Mouse (Mus musculus) CD8-positive naive resting alpha-beta T cell, adult 2 months (primary cell): ENCODE measurements around the gene 3110082I17Rik.
"Not testable (repeated sequence)": the region's sequence is repeated elsewhere in the genome, so short reads cannot be mapped to it uniquely, and the experiment has no call there.

Experiments used
- DNase-seq, 2 experiments: peaks; one replicate each; pipeline ENCODE4 v3.0.0; 2022; ENCODE audit warnings: low read depth in 2 of 2, low spot score in 2 of 2

Gene 3110082I17Rik

DNA sequence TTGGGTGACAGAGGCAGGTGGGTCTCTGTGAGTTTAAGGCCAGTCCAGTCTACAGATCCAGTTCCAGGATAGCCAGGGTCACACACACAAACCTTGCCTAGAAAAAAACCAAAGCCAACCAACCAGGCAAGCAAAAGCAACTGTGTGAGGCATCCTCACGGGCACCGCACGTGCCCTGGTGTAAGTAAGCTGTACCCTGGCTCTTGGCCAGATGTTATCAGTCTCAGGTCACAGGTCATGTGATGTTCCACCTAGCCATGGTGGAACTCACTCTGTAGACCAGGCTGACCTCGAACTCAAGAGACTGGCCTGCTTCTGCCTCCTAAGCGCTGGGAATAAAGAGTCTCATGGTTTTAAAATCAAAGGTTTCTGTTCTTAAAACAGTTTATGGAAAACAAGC, 101.1 kb downstream of the 3110082I17Rik start:
- DNase-seq, result no peak

DNA sequence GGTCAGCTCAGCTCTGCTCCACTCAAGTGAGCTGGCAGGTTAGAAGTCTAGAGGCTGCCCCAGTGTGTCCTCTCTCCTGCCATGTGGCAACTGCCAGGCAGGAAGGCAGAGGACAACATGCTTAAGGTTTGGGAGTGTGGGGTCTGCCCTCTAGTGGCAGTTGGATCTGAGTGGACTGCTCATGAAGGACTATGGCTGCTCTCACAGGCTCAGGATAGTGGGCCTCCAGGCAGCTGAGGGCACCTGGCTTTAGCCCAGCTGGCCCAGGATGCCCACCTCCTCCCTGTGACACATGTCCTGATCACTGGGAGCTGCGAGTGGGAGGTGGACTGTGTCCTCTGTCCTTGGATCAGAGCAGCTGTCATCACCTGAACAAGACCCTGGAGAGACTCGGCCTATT, 101.7 kb downstream of the 3110082I17Rik start:
- DNase-seq, result peak in 1 of 2 experiments; percentile 33

DNA sequence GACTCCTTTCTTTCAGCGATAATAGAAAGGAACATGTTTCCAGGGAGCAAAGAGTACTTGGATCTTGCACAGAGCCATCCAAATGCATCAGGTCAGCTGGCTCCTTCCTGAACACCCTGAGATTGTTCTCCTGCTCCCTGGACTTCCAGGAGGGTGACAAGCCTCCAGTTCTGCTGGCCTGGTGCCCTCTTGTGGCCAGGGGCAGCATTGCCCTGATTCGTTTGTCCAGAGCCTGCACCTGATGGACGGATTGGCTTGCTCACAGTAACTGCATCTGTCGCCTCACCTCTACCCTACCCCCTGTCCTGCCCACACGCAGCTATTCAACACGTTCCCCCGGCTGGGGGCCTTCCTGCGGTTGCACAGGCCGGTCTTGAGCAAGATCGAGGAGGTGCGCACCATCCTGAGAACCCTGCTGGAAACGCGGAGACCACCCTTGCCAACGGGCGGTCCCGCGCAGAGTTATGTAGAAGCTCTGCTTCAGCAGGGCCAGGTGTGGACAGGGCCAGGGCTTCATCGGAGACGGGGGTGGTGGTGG, 105.0 kb downstream of the 3110082I17Rik start:
- DNase-seq, result peak; percentile 48 to 66

- DNase-seq, result no peak
Observed at GRCm38 (mm10) chr5:139353946-139354345, 106.4 kb downstream of the 3110082I17Rik start.

GRCm38 (mm10) chr5:139353496-139353895, 106.8 kb downstream of the 3110082I17Rik start:
- peak; percentile 36 to 43 for DNase-seq

- no peak for DNase-seq
Observed at GRCm38 (mm10) chr5:139352317-139352716, 108.0 kb downstream of the 3110082I17Rik start, which contains the start of gene Cyp2w1. Gene Cyp2w1, plus strand, starts transcription at chr5:139352617.

DNA sequence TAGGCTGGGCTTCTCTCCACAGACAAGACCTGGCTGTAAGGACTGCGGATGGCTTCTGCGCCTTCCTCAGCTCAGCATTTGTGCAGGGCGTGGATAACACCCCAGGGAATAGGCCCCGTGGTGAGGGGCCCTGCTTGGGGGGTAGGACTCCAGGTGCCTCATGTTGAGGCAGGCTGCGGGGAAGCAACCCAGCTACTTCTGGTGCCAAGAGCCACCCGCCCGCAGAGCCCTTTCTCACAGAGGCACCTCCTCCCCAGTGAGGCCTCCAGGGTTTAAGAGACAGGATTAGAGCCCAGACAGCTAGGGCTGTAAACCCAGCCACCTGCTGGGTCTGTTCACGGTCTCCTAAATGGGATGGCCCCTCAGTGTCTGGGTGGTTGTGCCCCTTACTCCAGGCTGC, 108.7 kb downstream of the 3110082I17Rik start:
- no peak for DNase-seq

DNA sequence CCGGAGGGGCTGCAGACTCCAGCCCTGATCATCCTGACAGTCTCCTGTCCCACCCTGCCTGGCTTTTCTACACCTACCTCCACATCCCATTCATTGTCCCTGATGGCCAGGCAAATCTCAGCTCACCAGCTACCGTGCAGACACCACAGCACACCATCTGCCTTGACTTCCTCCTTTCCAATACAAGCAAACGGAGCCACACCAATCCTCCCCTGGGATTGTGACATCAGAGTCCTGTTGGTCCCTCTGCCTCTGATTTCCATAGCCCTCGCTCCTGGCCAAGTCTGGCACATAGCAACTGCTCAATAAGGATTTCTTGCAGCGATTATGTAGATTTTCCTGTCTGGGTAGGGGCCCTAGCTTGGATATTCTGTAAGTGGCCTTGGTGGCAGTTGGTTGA, 109.2 kb downstream of the 3110082I17Rik start, which contains the start of gene Cox19:
Cox19 (minus strand) TSS at position 285 of the 400 bp plus-strand sequence.
- no peak for DNase-seq

DNA sequence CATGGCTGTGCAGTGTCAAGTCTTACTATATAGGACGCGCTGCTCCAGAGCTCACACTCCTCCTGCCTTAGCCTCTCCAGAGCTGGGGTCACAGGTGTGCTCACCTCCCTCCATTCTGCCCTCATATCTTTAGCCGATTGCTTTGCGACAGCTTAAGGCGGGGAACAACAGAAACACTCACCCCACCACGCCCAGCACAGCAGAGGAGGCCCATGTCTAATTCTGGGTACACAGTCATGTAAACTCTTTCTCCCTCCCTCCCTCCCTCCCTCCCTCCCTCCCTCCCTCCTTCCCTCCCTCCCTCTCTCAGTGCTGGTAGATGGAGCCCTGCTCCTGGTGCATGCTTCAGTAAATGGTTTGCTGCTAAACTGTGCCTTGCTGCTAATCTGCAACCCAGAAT, 110.6 kb downstream of the 3110082I17Rik start:
- DNase-seq, result no peak

DNA sequence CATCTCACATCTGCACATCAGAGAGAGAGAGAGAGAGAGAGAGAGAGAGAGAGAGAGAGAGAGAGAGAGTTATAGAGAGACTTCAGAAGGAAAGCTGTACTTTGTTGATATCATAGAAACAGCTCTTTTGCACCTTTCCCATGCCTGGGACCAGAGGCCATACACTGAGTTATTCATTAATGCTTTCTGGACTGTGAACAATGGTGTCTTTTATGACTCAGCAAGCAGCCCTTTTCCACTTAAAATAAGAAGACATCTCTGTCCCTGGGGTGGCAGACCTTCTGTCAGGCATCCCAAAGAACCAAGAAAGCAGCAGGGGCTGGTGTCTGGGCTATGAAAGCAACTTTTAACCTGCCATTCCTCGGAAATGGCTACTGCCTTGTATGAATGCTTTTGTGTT, 113.1 kb downstream of the 3110082I17Rik start:
- no peak for DNase-seq

GRCm38 (mm10) chr5:139345364-139345714, 115.0 kb downstream of the 3110082I17Rik start:
- no peak for DNase-seq

DNA sequence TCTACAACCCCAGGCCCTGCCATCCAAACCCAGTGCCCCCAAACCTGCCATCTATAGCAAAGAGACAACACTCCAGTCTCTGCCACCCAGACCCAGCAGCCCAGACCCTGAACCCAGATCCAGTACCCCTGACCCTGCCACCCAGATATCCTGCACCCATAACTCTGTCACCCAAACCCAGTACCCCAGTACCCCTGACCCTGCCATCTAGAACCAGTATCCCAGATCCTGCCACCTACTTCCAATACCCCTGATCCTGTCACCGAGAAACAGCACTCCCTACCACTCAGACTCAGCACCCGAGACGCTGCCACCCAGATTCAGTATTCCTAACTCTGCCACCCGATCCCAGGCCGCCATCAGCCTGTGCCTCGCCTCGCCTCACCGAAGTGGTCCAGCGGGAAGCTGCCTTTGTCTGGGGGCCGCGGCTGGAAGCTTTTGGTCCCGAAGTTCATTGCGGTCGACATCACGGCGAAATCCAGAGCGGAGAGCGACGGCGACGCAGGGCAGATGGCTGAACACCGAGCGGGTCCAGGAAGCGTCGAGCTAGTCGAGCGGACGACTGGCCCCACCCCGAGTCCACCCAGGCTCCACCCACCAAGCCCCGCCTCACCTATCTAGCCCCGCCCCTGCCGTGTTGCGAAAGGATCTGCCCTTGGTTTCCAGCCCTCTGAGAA, 115.5 kb downstream of the 3110082I17Rik start:
- peak; percentile 91 to 97 for DNase-seq

DNA sequence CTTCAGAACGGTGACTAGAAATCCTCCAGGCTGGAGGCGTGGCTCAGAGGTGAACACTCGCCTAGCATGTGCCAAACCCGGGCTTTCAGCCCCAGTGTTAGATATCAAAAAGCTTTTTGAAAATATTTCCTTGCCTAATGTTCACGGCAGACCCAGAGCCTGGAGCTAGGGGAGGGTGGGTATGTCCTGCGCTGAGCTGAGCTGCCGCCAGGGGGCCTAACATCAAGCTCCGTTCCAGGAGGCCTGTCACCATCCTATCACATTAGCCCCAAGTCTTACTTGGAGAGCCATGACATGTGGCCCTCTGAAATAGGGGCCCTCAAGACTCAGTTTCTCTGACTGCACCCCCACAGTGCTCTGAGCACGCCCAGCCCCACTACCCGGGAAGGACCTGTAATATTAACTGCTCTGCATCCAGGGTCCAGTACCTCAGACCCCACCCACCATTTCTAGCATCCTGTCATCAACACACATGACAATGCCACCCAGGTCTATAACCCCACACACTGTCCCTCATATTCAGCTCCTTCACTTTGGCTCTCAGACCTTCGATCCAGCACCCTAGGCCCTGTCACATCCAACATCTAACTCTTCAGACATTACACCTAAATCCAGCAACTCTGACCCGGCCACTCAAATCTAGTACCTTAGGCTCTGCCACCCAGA, 116.2 kb downstream of the 3110082I17Rik start:
- DNase-seq, result peak; percentile 70 to 78

- DNase-seq, result no peak
Observed at GRCm38 (mm10) chr5:139338891-139339290, 121.4 kb downstream of the 3110082I17Rik start.

GRCm38 (mm10) chr5:139338403-139338802, 121.9 kb downstream of the 3110082I17Rik start:
- no peak for DNase-seq

DNA sequence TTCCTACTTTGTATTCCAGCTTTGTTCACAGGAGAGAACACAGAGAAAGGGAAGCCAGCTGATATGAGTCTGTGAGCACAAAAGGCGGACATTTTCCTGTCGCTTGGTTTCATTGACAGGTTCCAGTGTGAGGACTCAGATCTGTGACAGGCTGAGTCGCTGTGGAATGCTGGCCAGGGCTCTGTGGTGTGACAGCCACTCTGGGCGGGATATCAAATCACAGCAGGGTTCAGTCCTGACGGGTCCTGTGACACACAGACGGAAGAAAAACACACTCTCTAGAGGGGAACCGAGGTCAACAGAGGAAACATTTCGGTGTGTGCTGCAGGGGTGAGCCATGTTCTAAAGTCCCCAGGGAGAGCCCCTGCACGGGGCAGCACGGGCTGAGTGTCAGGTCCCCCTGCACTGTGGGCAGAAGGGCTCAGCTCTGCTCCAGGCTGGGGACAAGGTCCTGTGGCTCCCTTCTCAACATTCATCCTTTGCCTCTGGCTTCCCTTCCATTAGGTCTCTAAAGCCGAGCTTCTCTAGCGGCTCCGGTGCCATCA, 122.4 kb downstream of the 3110082I17Rik start:
- no peak for DNase-seq

DNA sequence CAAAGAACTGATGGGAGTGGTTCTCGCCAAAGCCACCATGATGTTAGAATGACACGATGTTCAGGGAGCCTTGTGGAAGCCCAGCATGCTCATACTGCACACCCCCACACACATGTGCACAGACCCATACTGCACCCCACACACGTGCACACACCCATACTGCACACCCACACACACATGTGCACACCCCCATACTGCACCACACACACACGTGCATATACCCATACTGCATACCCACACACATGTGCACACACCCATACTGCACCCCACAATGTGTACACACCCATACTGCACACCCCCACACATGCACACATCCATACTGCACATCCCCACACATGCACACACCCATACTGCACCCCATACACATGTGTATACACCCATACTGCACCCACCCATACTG, 124.7 kb downstream of the 3110082I17Rik start:
- no peak for DNase-seq

- DNase-seq, result not testable (repeated sequence)
Observed at GRCm38 (mm10) chr5:139334394-139334793, 125.9 kb downstream of the 3110082I17Rik start.

DNA sequence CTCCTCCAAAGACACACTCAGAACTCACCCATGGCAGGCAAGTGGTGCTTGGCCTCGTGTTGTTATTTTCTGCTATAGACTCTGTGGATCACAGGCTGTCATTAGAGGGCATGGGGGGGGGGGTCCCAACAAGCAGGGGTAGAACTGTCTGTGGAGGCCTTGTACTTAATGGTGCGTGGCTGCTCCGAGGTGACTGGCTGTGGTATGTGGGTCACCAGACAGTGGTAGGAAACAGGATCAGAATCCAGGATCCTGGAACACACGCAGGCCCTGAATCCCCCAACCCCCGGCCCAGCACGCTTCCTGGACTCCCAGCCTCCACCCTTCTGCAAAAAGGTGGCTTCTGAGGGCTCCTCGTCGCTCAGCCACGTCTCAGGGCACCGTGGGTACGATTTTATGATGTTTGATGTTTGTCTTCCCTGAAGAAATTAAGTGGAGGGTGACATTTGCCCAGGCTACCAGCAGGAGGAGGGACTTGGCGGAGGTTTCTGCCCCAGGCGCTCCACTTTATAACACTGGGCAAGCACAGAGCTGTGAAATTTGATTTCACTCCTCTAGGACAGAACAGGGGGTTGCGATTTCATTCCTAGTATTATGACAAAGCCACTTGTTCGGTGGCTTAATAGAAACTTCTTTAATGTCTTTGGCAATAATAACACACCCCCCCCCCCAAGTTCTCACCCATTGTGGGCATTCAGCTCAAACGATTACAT, 126.9 kb downstream of the 3110082I17Rik start:
- no peak for DNase-seq

- DNase-seq, result no peak
Observed at GRCm38 (mm10) chr5:139332590-139333272, 127.6 kb downstream of the 3110082I17Rik start.

GRCm38 (mm10) chr5:139331742-139332141, 128.6 kb downstream of the 3110082I17Rik start:
- peak; percentile 58 to 64 for DNase-seq
